In the genomic region with DNA sequence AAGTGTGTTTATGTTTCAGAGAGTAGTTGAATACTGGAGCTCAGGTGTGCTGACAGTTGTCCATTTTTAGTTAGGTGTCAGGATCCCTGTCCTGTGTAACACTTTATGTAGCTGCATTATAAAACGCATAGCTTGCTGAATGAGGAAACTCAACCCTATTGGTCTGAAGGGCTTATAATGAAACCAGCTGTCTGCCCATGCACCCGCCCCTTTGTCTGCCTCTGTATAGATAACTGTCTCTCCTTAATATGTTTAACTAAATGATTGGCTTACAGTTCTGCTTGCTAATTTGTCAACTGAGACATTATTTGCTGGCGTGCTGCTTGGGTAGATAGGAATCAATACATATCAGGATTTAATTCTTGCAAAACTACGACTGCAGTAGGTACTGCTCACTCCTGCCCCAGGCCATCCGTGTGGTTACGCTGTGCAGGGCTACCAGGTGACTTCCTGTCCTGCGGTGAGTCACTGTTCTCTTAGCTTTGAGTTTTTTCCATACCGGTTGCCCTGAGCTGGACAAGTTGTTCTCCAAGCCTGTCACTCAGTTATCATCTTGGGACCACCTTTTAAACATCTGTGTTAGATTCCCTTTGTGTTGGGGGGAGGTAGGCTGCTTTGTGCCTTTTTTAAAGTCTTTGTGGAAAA, we compare ENCODE assay signal across 13 mouse cellular contexts. TPM values are rescaled to one million over a fixed set of nuclear protein-coding genes. Genes with fewer than 3 reads are reported as not detected.
DNase-seq lines count a peak whose midpoint lies in the region; ATAC-seq and TF ChIP-seq lines count a peak whose summit lies in the region.
"Had no signal": no experiment of that assay in that cellular context is flagged by ENCODE, and none has a peak within 500 bp of the region (broad histone marks: within the 10 kb centered on the region; RNA-seq: fewer than 3 reads in every experiment).

No protein-coding gene starts in this region.

- DNase-seq in thymus, postnatal 0 days (ENCODE audit: low spot score): peak; percentile 46
- DNase-seq in thymus, postnatal 36 days: no peak
- peak; percentile 8 for DNase-seq in NIH3T3 (ENCODE audit: low read depth)
- no peak for DNase-seq in heart, postnatal 25 days (ENCODE audit: low spot score)
- DNase-seq: thymus, adult 18-20 months had no signal

- TF ChIP-seq CTCF in intestine, postnatal 0 days (IDR thresholded peaks at IDR 0.05; ENCODE audit: low read depth): no peak

- no peaks in the 10 kb centered on the region for H3K9me3 ChIP-seq in intestine, postnatal 0 days (ENCODE audit: control insufficient read depth)
- H3K9me3 ChIP-seq in stomach, embryonic 15.5 days: no peaks in the 10 kb centered on the region
- H3K9me3 ChIP-seq in forebrain, embryonic 15.5 days: no peaks in the 10 kb centered on the region
- H3K9me3 ChIP-seq: limb, embryonic 10.5 days; midbrain, embryonic 13.5 days had no signal

- H3K4me1 ChIP-seq in intestine, postnatal 0 days (replicated peaks; ENCODE audit: control insufficient read depth, insufficient read depth, low read length): peaks cover 9% of the 10 kb centered on the region
- peaks cover 23% of the 10 kb centered on the region for H3K4me1 ChIP-seq in stomach, embryonic 15.5 days
- H3K4me1 ChIP-seq in forebrain, embryonic 15.5 days: no peaks in the 10 kb centered on the region
- H3K4me1 ChIP-seq: midbrain, embryonic 13.5 days had no signal

- no peaks in the 10 kb centered on the region for H3K27me3 ChIP-seq in intestine, postnatal 0 days (replicated peaks; ENCODE audit: control insufficient read depth, insufficient read depth, low read length)
- H3K27me3 ChIP-seq in stomach, embryonic 15.5 days (replicated peaks): no peaks in the 10 kb centered on the region
- H3K27me3 ChIP-seq in forebrain, embryonic 15.5 days: no peaks in the 10 kb centered on the region
- H3K27me3 ChIP-seq: midbrain, embryonic 13.5 days had no signal

- intact Hi-C loops in heart, postnatal 25 days (cut with DNase I): no loop called here

- 30% methylated on average over 8 of the region's 8 CpGs for WGBS in intestine, postnatal 0 days
- 35% methylated on average over 8 of the region's 8 CpGs for WGBS in stomach, embryonic 15.5 days
- 76% methylated on average over 8 of the region's 8 CpGs for WGBS in forebrain, embryonic 15.5 days

- H3K36me3 ChIP-seq in intestine, postnatal 0 days (ENCODE audit: control insufficient read depth, insufficient read depth): no peaks in the 10 kb centered on the region
- H3K36me3 ChIP-seq in stomach, embryonic 15.5 days: no peaks in the 10 kb centered on the region
- H3K36me3 ChIP-seq in forebrain, embryonic 15.5 days: no peaks in the 10 kb centered on the region
- H3K36me3 ChIP-seq: limb, embryonic 10.5 days; midbrain, embryonic 13.5 days had no signal

- H3K27ac ChIP-seq in intestine, postnatal 0 days (ENCODE audit: low read depth, low read length): 0 out of 2 replicates have a peak overlapping the region, but pooled peaks have one; percentile 46
- peak overlapping the region; percentile 31; the same call in 1 of the 2 replicates for H3K27ac ChIP-seq in stomach, embryonic 15.5 days
- H3K27ac ChIP-seq in forebrain, embryonic 15.5 days (replicated peaks): no peak overlapping the region
- H3K27ac ChIP-seq: kidney, postnatal 0 days; limb, embryonic 10.5 days; midbrain, embryonic 13.5 days had no signal

- ATAC-seq in intestine, postnatal 0 days: peak; percentile 53; the same call in 1 of the 2 replicates
- no peak for ATAC-seq in stomach, embryonic 15.5 days (ENCODE audit: insufficient read depth, low FRiP score, low read depth)
- ATAC-seq in monocyte, adult 5-6 weeks (replicated peaks; ENCODE audit: insufficient number of reproducible peaks, low FRiP score, low TSS enrichment, poor library complexity, severe bottlenecking): no peak
- ATAC-seq in forebrain, embryonic 15.5 days (replicated peaks): no peak
- ATAC-seq: midbrain, embryonic 13.5 days had no signal

- peak overlapping the region; percentile 35 for H3K4me2 ChIP-seq in intestine, postnatal 0 days (replicated peaks; ENCODE audit: low read depth)
- H3K4me2 ChIP-seq in stomach, embryonic 15.5 days: peak overlapping the region; percentile 21; the same call in 1 of the 2 replicates
- H3K4me2 ChIP-seq in forebrain, embryonic 15.5 days (replicated peaks): no peak overlapping the region
- H3K4me2 ChIP-seq: midbrain, embryonic 13.5 days had no signal

- H3K4me3 ChIP-seq in intestine, postnatal 0 days (ENCODE audit: low read depth, low read length): no peak overlapping the region
- H3K4me3 ChIP-seq in stomach, embryonic 15.5 days (replicated peaks): no peak overlapping the region
- H3K4me3 ChIP-seq in forebrain, embryonic 15.5 days: no peak overlapping the region
- H3K4me3 ChIP-seq: limb, embryonic 10.5 days; midbrain, embryonic 13.5 days had no signal

- H3K9ac ChIP-seq in intestine, postnatal 0 days (ENCODE audit: low read depth, low read length): no peak overlapping the region
- no peak overlapping the region for H3K9ac ChIP-seq in stomach, embryonic 15.5 days
- no peak overlapping the region for H3K9ac ChIP-seq in forebrain, embryonic 15.5 days (replicated peaks)
- H3K9ac ChIP-seq: midbrain, embryonic 13.5 days had no signal

RNA-seq across cellular contexts. Expression of a gene that starts 13.4 kb away (rescaled TPM):
- 48.4 and 49.0 TPM in 2 replicates for polyA plus RNA-seq in thymus, postnatal 0 days (2015; fragmentation: Nextera tagmentation; extraction: Ambion mirVana)
- 82.3 and 86.7 TPM in 2 replicates for polyA plus RNA-seq in intestine, postnatal 0 days (2015; fragmentation: Nextera tagmentation; extraction: Ambion mirVana)
- polyA plus RNA-seq in stomach, embryonic 15.5 days (2015; fragmentation: Nextera tagmentation; extraction: Ambion mirVana): 44.6 and 46.8 TPM in 2 replicates
- total RNA-seq in monocyte, adult 5-6 weeks (2017): 7.9 to 21.5 TPM (median 10.8 TPM) in 3 replicates
- polyA plus RNA-seq in forebrain, embryonic 15.5 days (2015; fragmentation: Nextera tagmentation; extraction: Ambion mirVana): 1.7 and 1.8 TPM in 2 replicates
- total RNA-seq in heart, postnatal 25 days (2021): 10 to 100 TPM; 72.3 to 80.0 TPM

RNA-seq across cellular contexts. Expression of a gene that starts 47.5 kb away (rescaled TPM):
- not detected in 2 replicates for polyA plus RNA-seq in thymus, postnatal 0 days (2015; fragmentation: Nextera tagmentation; extraction: Ambion mirVana)
- 0.46 and 1.3 TPM in 2 replicates for polyA plus RNA-seq in intestine, postnatal 0 days (2015; fragmentation: Nextera tagmentation; extraction: Ambion mirVana)
- 0.48 and 2.3 TPM in 2 replicates for polyA plus RNA-seq in stomach, embryonic 15.5 days (2015; fragmentation: Nextera tagmentation; extraction: Ambion mirVana)
- total RNA-seq in monocyte, adult 5-6 weeks (2017): not detected in 3 replicates
- polyA plus RNA-seq in forebrain, embryonic 15.5 days (2015; fragmentation: Nextera tagmentation; extraction: Ambion mirVana): not detected in 2 replicates
- total RNA-seq in heart, postnatal 25 days (2021): 1 to 10 TPM; 3.0 to 3.6 TPM
- polyA plus RNA-seq: embryonic facial prominence, embryonic 11.5 days; limb, embryonic 10.5 days; midbrain, embryonic 13.5 days had no signal

Comparison
In these comparisons a context has a peak if more than half of its experiments do, and no peak if none do; other contexts are left out.
1. DNase-seq: peak in thymus, postnatal 0 days (single experiment) and NIH3T3 (single experiment); none in thymus, postnatal 36 days (0 of 2) and heart, postnatal 25 days (single experiment).
2. RNA of a gene that starts 13.4 kb away (polyA plus RNA-seq): 82.3 to 86.7 TPM in intestine, postnatal 0 days, 48.4 to 49.0 TPM in thymus, postnatal 0 days and 44.6 to 46.8 TPM in stomach, embryonic 15.5 days; 1.7 to 1.8 TPM in forebrain, embryonic 15.5 days; every median in the first group is over 10 times any median in the second.